Mouse (Mus musculus) macrophage (primary cell): ENCODE measurements around the gene Coro7. TPM values are rescaled to one million over a fixed set of nuclear protein-coding genes. Genes with fewer than 3 reads are reported as not detected.
"Not testable (repeated sequence)": the region's sequence is repeated elsewhere in the genome, so short reads cannot be mapped to it uniquely, and the experiment has no call there.

Experiments used
- H3K27ac ChIP-seq: fragments of 350-480 bp; formaldehyde crosslinking; 2 replicates; pipeline ENCODE4 v1.9.0; 2021
- H3K36me3 ChIP-seq: fragments of 350-480 bp; formaldehyde crosslinking; 2 replicates; pipeline ENCODE4 v1.9.0; 2021; ENCODE audit errors: inconsistent target
- H3K4me3 ChIP-seq: fragments of 350-480 bp; formaldehyde crosslinking; 2 replicates; pipeline ENCODE4 v1.9.0; 2021; ENCODE audit errors: inconsistent target
- H3K79me2 ChIP-seq: fragments of 350-480 bp; formaldehyde crosslinking; 2 replicates; pipeline ENCODE4 v1.9.0; 2021; ENCODE audit errors: inconsistent target
- WGBS: methylation state at CpG from one replicate; pipeline ENCODE4 v1.1.7; 2026; ENCODE audit warnings: inconsistent platforms; ENCODE audit not compliant: missing documents; 5-methylcytosine and 5-hydroxymethylcytosine counted together
- polyA plus RNA-seq: library from polyadenylated mRNA; stranded (reverse); fragments of 250-400 nt; gene quantifications from 3 replicates; pipeline ENCODE4 v1.2.4, GENCODE M21; 2018; ENCODE audit warnings: inconsistent platforms

Gene Coro7
- polyA plus RNA-seq, 1 experiment from 2014 or later, result 137 TPM

- Histone ChIP-seq H3K36me3 (no peaks in the 10 kb centered on the region), H3K79me2 (no peaks in the 10 kb centered on the region), H3K27ac (no peak overlapping the region), H3K4me3 (no peak overlapping the region)
- 2% methylated on average over 42 of the region's 52 CpGs for WGBS
Observed at GRCm38 (mm10) chr16:4594814-4595526, 84.6 kb downstream of the Coro7 start.

GRCm38 (mm10) chr16:4593971-4594813 is 85.4 kb downstream of the Coro7 start, which contains the start of gene Glis2:
Glis2 (plus strand) TSS chr16:4594713.
- H3K79me2 ChIP-seq, result no peaks in the 10 kb centered on the region
- H3K4me3 ChIP-seq, result no peak within 1 kb of the TSS
- 10% methylated on average over 31 of the region's 74 CpGs for WGBS
- H3K27ac ChIP-seq, result no peak within 1 kb of the TSS
- H3K36me3 ChIP-seq, result no peaks in the 10 kb centered on the region

GRCm38 (mm10) chr16:4592909-4593875 is 86.4 kb downstream of the Coro7 start:
- no peaks in the 10 kb centered on the region for H3K79me2 ChIP-seq
- 51% methylated on average over 31 of the region's 32 CpGs for WGBS
- no peak overlapping the region for H3K4me3 ChIP-seq
- no peak overlapping the region for H3K27ac ChIP-seq
- H3K36me3 ChIP-seq, result no peaks in the 10 kb centered on the region

DNA sequence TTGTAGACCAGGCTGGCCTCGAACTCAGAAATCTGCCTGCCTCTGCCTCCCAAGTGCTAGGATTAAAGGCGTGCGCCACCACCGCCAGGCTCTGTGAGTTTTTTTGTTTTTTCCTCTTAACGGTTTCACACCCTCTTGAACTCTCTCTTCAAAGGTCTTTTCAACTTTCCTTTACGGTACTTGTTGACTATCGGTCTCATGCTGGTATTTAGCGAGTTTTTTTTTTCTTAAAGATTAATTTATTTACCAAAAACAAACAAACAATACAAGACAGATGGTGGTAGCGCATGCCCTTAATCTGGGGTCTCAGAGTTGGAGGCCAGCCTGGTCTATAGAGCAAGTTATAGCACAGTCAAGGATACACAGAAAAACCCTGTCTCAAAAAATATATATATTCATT is 89.3 kb downstream of the Coro7 start:
- no peaks in the 10 kb centered on the region for H3K79me2 ChIP-seq
- WGBS, result 92% methylated on average over 9 of the region's 9 CpGs
- H3K27ac ChIP-seq, result no peak overlapping the region
- no peak overlapping the region for H3K4me3 ChIP-seq
- no peaks in the 10 kb centered on the region for H3K36me3 ChIP-seq

- no peaks in the 10 kb centered on the region for H3K36me3 ChIP-seq
- WGBS, result 89% methylated on average over 4 of the region's 5 CpGs
- no peak overlapping the region for H3K4me3 ChIP-seq
- H3K79me2 ChIP-seq, result no peaks in the 10 kb centered on the region
- H3K27ac ChIP-seq, result peak overlapping the region; percentile 69
Observed at GRCm38 (mm10) chr16:4587516-4588210, 91.9 kb downstream of the Coro7 start.

DNA sequence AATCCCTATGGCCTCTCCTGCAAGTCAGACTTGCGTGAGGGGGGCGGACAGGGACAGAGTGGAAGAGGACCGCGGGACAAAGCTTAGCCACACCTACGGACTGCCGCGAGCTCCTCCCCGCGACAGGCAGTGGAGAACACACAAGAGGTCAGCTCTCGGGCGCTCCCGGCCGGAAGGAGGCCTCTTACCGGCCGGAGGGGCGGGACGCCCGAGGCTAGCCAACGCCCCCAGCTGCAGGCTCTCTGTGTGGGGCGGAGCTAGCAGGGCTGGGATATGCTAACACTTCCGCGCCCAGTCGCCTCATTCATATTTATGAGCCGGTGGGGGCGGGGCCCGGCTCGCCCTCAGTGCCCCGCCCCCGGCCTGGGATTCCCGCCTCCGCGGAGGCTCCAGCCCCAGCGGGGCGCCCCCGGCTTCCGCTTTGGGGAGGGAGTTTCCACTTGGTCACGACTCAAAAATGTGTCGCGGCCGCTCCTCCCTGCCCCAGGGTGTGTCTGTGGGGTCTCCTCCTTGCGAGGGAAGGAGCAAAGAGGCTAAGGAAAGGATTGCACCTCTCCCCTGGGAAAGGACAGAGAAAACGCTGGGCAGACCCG is 93.0 kb downstream of the Coro7 start:
- H3K36me3 ChIP-seq, result no peaks in the 10 kb centered on the region
- WGBS, result under 1% methylated on average over 40 of the region's 43 CpGs
- no peaks in the 10 kb centered on the region for H3K79me2 ChIP-seq
- H3K4me3 ChIP-seq, result peak overlapping the region; percentile 38
- H3K27ac ChIP-seq, result peak overlapping the region; percentile 69

GRCm38 (mm10) chr16:4585642-4586530 is 93.7 kb downstream of the Coro7 start:
- H3K79me2 ChIP-seq, result no peaks in the 10 kb centered on the region
- peak overlapping the region; percentile 38 for H3K4me3 ChIP-seq
- no peaks in the 10 kb centered on the region for H3K36me3 ChIP-seq
- WGBS, result 11% methylated on average over 14 of the region's 14 CpGs
- H3K27ac ChIP-seq, result peak overlapping the region; percentile 32

GRCm38 (mm10) chr16:4584438-4584837 is 95.1 kb downstream of the Coro7 start:
- Histone ChIP-seq H3K36me3 (no peaks in the 10 kb centered on the region), H3K27ac (no peak overlapping the region), H3K79me2 (no peaks in the 10 kb centered on the region), H3K4me3 (no peak overlapping the region)
- 38% methylated on average over 5 of the region's 5 CpGs for WGBS

GRCm38 (mm10) chr16:4583807-4584206 is 95.8 kb downstream of the Coro7 start:
- H3K4me3 ChIP-seq, result no peak overlapping the region
- no peaks in the 10 kb centered on the region for H3K36me3 ChIP-seq
- WGBS, result 4% methylated on average over 3 of the region's 3 CpGs
- H3K79me2 ChIP-seq, result no peaks in the 10 kb centered on the region
- no peak overlapping the region for H3K27ac ChIP-seq

DNA sequence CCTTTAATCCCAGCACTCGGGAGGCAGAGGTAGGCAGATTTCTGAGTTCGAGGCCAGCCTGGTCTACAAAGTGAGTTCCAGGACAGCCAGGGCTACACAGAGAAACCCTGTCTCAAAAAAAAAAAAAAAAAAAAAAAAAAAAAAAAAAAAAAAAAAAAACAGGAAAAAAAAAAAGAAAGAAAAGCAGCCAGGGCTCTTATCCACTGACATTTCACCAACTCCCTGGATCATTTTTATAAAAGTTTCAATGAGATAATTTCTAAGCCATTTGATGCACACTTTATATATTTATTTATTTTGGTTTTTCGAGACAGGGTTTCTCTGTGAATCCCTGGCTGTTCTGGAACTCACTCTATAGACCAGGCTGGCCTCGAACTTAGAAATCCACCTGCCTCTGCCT is 98.4 kb downstream of the Coro7 start:
- H3K79me2 ChIP-seq, H3K36me3 ChIP-seq, H3K4me3 ChIP-seq, H3K27ac ChIP-seq: not testable (repeated sequence)
- WGBS, result 100% methylated on average over 3 of the region's 4 CpGs

DNA sequence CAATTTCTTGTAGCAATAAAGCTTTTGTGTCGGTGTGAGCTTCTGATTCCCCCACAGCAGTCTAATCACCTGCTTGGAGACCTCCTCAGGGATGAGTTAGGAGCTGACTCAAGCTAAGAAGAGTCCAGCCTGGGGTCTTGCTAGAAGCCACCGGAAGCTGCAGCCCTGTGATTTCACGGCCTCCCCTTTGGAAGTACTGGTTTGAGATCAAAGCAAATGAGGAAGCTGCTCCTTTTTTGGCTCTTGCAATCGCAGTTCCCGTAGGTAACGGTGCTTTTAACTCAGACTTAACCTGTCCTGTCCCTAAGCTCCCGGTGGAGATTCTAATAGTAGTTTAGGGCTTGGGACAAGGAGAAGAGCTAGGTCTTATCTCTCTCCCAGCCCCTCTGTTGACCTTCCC is 100.9 kb downstream of the Coro7 start:
- Histone ChIP-seq H3K36me3 (no peaks in the 10 kb centered on the region), H3K27ac (no peak overlapping the region), H3K4me3 (no peak overlapping the region), H3K79me2 (no peaks in the 10 kb centered on the region)
- WGBS, result 17% methylated on average over 7 of the region's 7 CpGs

GRCm38 (mm10) chr16:4576873-4577272 is 102.7 kb downstream of the Coro7 start:
- no peaks in the 10 kb centered on the region for H3K79me2 ChIP-seq
- no peaks in the 10 kb centered on the region for H3K36me3 ChIP-seq
- WGBS, result 42% methylated on average over 2 of the region's 2 CpGs
- no peak overlapping the region for H3K27ac ChIP-seq
- no peak overlapping the region for H3K4me3 ChIP-seq
